In the genomic region with DNA sequence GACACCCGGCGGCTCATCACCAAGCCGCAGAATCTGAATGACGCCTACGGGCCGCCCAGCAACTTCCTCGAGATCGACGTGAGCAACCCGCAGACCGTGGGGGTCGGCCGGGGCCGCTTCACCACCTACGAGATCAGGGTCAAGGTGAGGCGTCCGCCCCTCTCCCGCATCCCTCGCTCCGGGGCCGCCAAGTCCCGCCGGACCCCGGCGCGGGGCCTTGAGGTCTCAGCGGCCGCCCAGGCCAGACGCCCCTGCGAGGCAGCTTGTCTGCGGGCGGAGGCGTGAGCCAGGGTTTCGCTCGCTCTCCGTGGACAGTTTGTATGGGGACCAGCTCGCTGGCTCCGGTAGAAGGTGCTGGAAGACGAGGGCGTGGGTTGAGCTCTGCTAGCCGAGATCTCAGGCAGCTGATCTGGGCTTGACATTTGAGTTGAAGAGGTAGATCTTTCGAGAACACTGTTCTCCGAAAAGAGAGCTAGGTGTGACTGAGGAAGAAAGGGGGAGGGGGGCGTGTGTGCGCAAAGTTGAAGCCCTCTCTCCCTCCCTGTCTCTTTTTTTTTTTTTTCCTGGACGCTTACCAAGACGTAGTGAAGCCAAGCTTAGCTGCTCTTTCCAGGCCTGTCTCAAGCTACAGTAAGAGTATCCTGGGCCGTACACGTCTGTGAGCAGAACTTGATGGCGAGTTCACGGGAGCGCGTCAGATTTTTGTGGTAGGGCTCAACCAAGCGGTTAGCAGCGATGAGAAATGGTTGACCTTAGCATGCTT, we compare ENCODE assay signal across 8 mouse cellular contexts. TPM values are rescaled to one million over a fixed set of nuclear protein-coding genes. Genes with fewer than 3 reads are reported as not detected.
A peak's percentile ranks its signal among the peaks of the same experiment; 100 is the strongest.
DNase-seq lines count a peak whose midpoint lies in the region; ATAC-seq and TF ChIP-seq lines count a peak whose summit lies in the region.

No protein-coding gene starts in this region.

- H3K9me3 ChIP-seq in embryonic facial prominence, embryonic 14.5 days (ENCODE audit: control insufficient read depth, low read length): no peaks in the 10 kb centered on the region
- no peaks in the 10 kb centered on the region for H3K9me3 ChIP-seq in heart, embryonic 15.5 days (replicated peaks)

- peak overlapping the region; percentile 96 for H3K4me3 ChIP-seq in embryonic facial prominence, embryonic 14.5 days (ENCODE audit: low read depth, low read length)
- H3K4me3 ChIP-seq in heart, embryonic 15.5 days: peak overlapping the region; percentile 80
- H3K4me3 ChIP-seq in olfactory bulb, adult 2 months (ENCODE audit: insufficient read depth, low read depth, low read length): peak overlapping the region; percentile 78

- no peak; the same call in 1 of the 2 replicates for TF ChIP-seq POLR2A in olfactory bulb, adult 2 months (IDR thresholded peaks at IDR 0.05; ENCODE audit: insufficient read depth, low read depth, low read length)

- H3K4me1 ChIP-seq in embryonic facial prominence, embryonic 14.5 days (ENCODE audit: control insufficient read depth, insufficient read depth, low read length): no peaks in the 10 kb centered on the region
- H3K4me1 ChIP-seq in heart, embryonic 15.5 days (replicated peaks): peaks cover 16% of the 10 kb centered on the region
- no peaks in the 10 kb centered on the region for H3K4me1 ChIP-seq in olfactory bulb, adult 2 months (ENCODE audit: control insufficient read depth, insufficient read depth, low read length)

- peak overlapping the region; percentile 80 for H3K4me2 ChIP-seq in embryonic facial prominence, embryonic 14.5 days (ENCODE audit: low read depth, low read length)
- peak overlapping the region; percentile 77 for H3K4me2 ChIP-seq in heart, embryonic 15.5 days

- peak overlapping the region; percentile 99 for H3K27ac ChIP-seq in embryonic facial prominence, embryonic 14.5 days (replicated peaks; ENCODE audit: low read depth, low read length)
- peak overlapping the region; percentile 100 for H3K27ac ChIP-seq in heart, embryonic 15.5 days
- H3K27ac ChIP-seq in olfactory bulb, adult 2 months (ENCODE audit: insufficient read depth, low read depth, low read length): peak overlapping the region; percentile 96

- no peak for TF ChIP-seq CTCF in olfactory bulb, adult 2 months (IDR thresholded peaks at IDR 0.05; ENCODE audit: insufficient read depth, low read depth, low read length)

- no peaks in the 10 kb centered on the region for H3K27me3 ChIP-seq in embryonic facial prominence, embryonic 14.5 days (replicated peaks; ENCODE audit: control insufficient read depth, insufficient read depth, low read length)
- no peaks in the 10 kb centered on the region for H3K27me3 ChIP-seq in heart, embryonic 15.5 days

- under 1% methylated on average over 25 of the region's 55 CpGs for WGBS in embryonic facial prominence, embryonic 14.5 days
- WGBS in heart, embryonic 15.5 days: under 1% methylated on average over 55 of the region's 55 CpGs
- under 1% methylated on average over 55 of the region's 55 CpGs for WGBS in olfactory bulb, adult 2 months

- H3K9ac ChIP-seq in embryonic facial prominence, embryonic 14.5 days (ENCODE audit: low read depth, low read length): peak overlapping the region; percentile 95
- peak overlapping the region; percentile 95 for H3K9ac ChIP-seq in heart, embryonic 15.5 days

- DNase-seq in CD4-positive helper T cell, adult 2 months (ENCODE audit: low read depth, low spot score): peak; percentile 83
- peak; percentile 72 for DNase-seq in ZHBTc4 (ENCODE audit: low read depth, low spot score)
- peak; percentile 87 for DNase-seq in embryonic facial prominence, embryonic 14.5 days (ENCODE audit: low spot score)
- DNase-seq in kidney, postnatal 4 days: peak; percentile 69 to 83
- DNase-seq in lung, adult 18-20 months: peak; percentile 54 to 60
- DNase-seq in urinary bladder, postnatal 25 days (ENCODE audit: low spot score): peak; percentile 44

- H3K36me3 ChIP-seq in embryonic facial prominence, embryonic 14.5 days (ENCODE audit: control insufficient read depth, insufficient read depth, low read length): peaks cover 13% of the 10 kb centered on the region; the same call in 1 of the 2 replicates
- no peaks in the 10 kb centered on the region for H3K36me3 ChIP-seq in heart, embryonic 15.5 days

- peak; percentile 33 for ATAC-seq in embryonic facial prominence, embryonic 14.5 days (ENCODE audit: low read depth)
- ATAC-seq in heart, embryonic 15.5 days (replicated peaks; ENCODE audit: insufficient number of reproducible peaks, insufficient read depth, low FRiP score, low read depth): peak; percentile 45

RNA-seq across cellular contexts. Expression of a gene that starts 0.7 kb away (rescaled TPM):
- polyA plus RNA-seq in embryonic facial prominence, embryonic 14.5 days (2014; fragmentation: Nextera tagmentation; extraction: Ambion mirVana): 326 TPM in 2 replicates
- polyA plus RNA-seq in heart, embryonic 15.5 days (2015; fragmentation: Nextera tagmentation; extraction: Ambion mirVana): 340 and 352 TPM in 2 replicates
- polyA plus RNA-seq in olfactory bulb, adult 2 months (2012; ENCODE audit: insufficient read depth, insufficient read length, low replicate concordance, missing spikeins): not detected in 2 replicates

RNA-seq across cellular contexts. Expression of a gene that starts 24.2 kb away (rescaled TPM):
- polyA plus RNA-seq in embryonic facial prominence, embryonic 14.5 days (2014; fragmentation: Nextera tagmentation; extraction: Ambion mirVana): 6.7 and 6.8 TPM in 2 replicates
- 16.5 and 17.2 TPM in 2 replicates for polyA plus RNA-seq in heart, embryonic 15.5 days (2015; fragmentation: Nextera tagmentation; extraction: Ambion mirVana)
- polyA plus RNA-seq in olfactory bulb, adult 2 months (2012; ENCODE audit: insufficient read depth, insufficient read length, low replicate concordance, missing spikeins): not detected in 2 replicates

Comparison
In these comparisons a context has a peak if more than half of its experiments do, and no peak if none do; other contexts are left out.
1. Peak in every context shown above with its lines: DNase-seq, ATAC-seq, H3K4me3 ChIP-seq and H3K27ac ChIP-seq.